Mouse (Mus musculus): Measurements from ENCODE around the gene Wrb. TPM values are rescaled to one million over a fixed set of nuclear protein-coding genes. Genes with fewer than 3 reads are reported as not detected.
A peak's percentile ranks its signal among the peaks of the same experiment; 100 is the strongest.
"Not testable (repeated sequence)": the region's sequence is repeated elsewhere in the genome, so short reads cannot be mapped to it uniquely, and the experiment has no call there.

Wrb gene
- total RNA-seq (2015) = 4.4 and 5.5 TPM in 2 replicates
- 6.0 and 7.1 TPM in 2 replicates for total RNA-seq (2017)

- ATAC-seq (ENCODE audit: poor library complexity, severe bottlenecking) = peak; percentile 95
Measured at GRCm38 (mm10) chr16:96145110-96145800, at the start of gene Wrb. Gene Wrb (plus strand): TSS chr16:96145407.

DNA sequence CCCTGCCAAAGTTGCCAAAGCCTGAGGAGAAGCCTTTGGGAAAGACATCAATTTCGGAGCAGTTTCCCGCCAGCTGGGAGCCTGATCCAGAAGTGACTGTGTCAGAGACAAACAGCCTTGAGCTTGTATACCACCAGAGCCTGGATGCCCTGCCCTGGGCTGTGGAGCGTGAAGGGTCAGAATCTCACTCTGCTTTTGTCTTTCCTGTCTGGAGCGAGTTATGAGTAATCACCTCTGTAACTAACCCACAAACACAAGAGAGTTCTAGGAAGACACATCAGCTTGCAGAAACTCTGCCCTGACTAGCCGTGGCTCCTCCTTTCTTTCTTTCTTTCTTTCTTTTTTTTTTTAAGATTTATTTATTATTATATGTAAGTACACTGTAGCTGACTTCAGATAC, 49.2 kb upstream of the Wrb start:
- no peak for ATAC-seq (ENCODE audit: poor library complexity, severe bottlenecking)

- ATAC-seq (ENCODE audit: poor library complexity, severe bottlenecking) = not testable (repeated sequence)
Measured at GRCm38 (mm10) chr16:96097811-96098210, 47.4 kb upstream of the Wrb start.

GRCm38 (mm10) chr16:96103036-96103435, 42.2 kb upstream of the Wrb start:
- peak; percentile 64 for ATAC-seq (ENCODE audit: poor library complexity, severe bottlenecking)

DNA sequence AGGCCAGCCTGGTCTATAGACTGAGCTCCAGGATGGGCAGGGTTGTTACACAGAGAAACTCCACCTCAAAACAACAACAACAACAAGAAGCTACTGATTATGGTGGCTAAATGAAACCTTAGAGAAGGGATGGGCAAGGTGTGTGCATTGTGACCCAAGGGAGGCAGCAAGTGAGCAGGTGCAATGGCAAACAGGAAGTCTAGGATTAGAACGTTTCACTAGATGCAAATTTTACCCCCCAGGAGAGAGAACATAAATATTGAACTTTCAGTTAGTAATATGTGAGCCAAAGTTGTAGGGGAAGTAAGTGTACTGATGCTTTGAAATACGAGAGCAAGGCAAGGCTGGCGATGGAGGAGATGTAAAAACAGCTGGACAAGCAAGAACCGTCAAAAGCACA, 35.5 kb upstream of the Wrb start:
- no peak for ATAC-seq (ENCODE audit: poor library complexity, severe bottlenecking)

- ATAC-seq (ENCODE audit: poor library complexity, severe bottlenecking) = peak; percentile 88
Measured at GRCm38 (mm10) chr16:96110655-96111345, 34.4 kb upstream of the Wrb start.

- no peak for ATAC-seq (ENCODE audit: poor library complexity, severe bottlenecking)
Measured at GRCm38 (mm10) chr16:96112769-96113168, 32.4 kb upstream of the Wrb start.

GRCm38 (mm10) chr16:96114729-96115128, 30.5 kb upstream of the Wrb start:
- 0 out of 2 replicates have a peak, but pooled peaks have one; percentile 31 for ATAC-seq (ENCODE audit: poor library complexity, severe bottlenecking)

- no peak for ATAC-seq (ENCODE audit: poor library complexity, severe bottlenecking)
Measured at GRCm38 (mm10) chr16:96120022-96120623, 25.1 kb upstream of the Wrb start.

DNA sequence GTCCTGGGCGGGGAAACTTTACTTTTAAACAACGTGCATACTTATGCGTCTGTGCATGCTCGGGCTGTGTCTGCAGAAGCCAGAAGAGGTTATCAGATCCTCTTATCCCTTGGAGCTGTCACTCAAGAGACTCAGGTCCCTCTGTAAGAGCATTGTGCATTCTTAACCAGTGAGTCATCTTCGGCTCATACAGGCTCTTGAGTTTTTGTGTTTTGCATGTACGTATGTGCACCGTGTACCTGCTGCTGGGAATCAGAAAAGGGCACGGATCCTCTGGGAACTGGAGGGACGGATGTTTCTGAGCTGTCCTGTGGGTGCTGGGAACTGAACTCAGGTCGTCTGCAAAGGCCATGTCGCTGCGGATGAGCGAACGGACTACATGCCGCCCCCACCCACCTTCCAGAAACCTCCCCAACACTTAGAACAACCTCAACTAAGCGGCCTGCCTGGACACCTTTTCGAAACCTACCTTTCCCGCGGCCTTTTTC, 18.5 kb upstream of the Wrb start:
- ATAC-seq (ENCODE audit: poor library complexity, severe bottlenecking) = no peak

DNA sequence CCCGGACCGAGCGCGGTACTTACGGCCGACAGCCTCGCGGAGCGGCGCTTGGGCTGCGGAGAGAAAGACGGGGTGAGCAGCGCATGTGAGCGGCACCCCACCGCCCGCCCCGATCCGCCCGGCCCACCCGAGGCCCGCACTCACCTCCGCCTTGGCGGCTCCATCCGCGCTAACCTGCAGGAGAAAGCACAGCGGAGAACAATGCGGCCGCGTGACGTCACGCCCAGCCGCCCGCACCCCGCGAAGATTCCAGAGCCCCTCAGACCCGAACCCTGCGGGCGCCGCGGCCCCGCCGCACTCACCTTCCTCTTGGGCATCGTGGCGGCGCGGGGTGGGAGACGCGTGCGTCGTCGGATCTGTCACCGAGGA, 17.9 kb upstream of the Wrb start:
- ATAC-seq (ENCODE audit: poor library complexity, severe bottlenecking) = peak; percentile 19

DNA sequence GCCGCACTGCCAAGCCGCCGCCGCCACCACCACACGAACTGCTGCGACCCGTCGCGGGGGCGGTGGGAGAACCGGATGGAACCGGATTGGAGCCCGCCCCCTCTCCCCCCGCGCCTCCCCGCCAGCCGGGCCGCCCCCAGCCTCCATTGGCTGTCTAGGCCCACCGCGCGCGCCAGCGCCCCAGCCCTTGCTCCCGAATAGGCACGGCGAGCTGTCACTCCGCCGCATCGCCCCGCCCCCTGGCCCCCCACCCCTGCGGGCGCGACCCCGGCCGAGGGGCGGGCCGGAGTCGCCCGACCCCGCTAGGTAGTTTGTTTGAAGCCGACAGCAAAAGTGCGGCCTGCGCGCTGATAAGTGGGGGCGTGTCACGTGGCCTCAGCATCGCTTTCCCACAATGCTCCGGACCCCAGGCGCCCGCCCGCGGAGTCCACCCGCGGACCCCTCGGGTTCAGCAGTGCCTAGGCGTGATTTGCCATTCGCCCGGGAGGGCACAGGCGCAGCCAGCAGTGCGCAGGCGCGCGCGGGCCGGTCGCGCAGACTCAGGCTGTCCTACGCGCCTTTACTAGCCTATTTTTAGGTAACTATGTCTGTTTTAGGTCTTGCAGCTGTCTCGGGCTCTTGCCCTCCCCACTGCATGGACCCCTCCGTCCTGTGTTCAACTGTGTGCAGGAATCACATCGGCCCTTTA, 17.4 kb upstream of the Wrb start, which contains the start of gene Hmgn1:
Gene Hmgn1, minus strand, starts transcription at position 73 of the 688 bp plus-strand sequence.
- peak; percentile 82 for ATAC-seq (ENCODE audit: poor library complexity, severe bottlenecking)

DNA sequence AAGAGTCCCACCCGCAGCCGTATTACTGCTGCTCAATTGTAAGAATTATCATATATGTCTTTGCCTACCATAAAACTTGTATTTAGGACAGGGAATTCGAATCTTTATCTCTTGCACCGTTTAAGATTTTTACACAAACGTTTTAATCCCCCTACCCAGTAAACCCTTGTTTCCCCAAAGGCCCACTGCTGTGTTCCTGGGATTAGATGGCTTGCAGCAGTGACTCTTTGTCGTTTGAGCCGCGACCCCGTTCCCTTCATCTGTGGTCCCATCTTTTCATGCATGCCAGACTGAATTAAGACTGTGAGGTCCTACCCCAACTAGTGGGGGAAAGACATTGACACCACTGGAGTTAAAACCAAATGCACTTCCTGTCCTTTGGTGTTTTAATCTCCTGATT, 16.7 kb upstream of the Wrb start:
- no peak for ATAC-seq (ENCODE audit: poor library complexity, severe bottlenecking)

- not testable (repeated sequence) for ATAC-seq (ENCODE audit: poor library complexity, severe bottlenecking)
Measured at GRCm38 (mm10) chr16:96144748-96145109, 478 bp upstream of the Wrb start.

GRCm38 (mm10) chr16:96145814-96146213, 607 bp downstream of the Wrb start:
- ATAC-seq (ENCODE audit: poor library complexity, severe bottlenecking) = no peak

DNA sequence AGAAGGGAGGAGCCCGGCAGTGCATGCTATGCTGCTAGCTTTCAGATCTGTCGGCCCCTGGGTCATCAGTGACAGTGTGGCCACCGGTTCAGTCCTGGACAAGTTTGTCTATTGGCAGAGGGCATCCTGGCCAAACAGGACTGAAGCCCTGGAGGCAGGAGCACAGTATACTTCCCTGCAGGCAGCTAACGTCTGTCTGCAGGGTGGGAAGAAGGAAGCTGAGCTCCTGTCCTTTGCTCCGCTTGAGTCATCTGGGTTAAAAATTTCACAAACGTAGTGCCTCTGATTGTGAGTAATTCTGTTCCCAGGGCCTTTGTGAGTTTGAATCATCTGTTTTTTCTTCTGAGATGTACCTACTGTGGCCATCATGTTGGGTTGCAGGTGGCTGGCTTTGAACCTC, 3.6 kb downstream of the Wrb start:
- ATAC-seq (ENCODE audit: poor library complexity, severe bottlenecking) = no peak

GRCm38 (mm10) chr16:96149311-96149710, 4.1 kb downstream of the Wrb start:
- no peak for ATAC-seq (ENCODE audit: poor library complexity, severe bottlenecking)

DNA sequence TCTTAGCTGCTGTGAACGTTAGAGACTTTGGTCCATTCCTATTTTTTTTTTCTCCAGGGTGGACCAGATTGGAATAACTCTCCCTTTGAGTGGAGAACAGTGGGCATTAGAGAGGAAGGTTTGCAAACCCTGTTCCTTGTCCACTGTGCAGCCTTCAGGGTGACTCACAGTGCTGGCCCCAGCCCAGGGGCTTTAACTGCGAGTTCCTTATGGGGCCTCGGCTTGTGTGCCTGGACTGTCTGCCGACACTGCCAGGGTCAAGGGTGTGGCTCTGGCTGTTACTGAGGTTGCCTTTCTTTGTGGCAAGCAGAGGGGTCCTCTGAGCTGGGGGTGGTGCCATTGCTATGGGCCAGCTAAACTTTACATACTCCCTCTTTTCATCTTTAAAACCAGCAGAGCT, 5.8 kb downstream of the Wrb start:
- no peak for ATAC-seq (ENCODE audit: poor library complexity, severe bottlenecking)

DNA sequence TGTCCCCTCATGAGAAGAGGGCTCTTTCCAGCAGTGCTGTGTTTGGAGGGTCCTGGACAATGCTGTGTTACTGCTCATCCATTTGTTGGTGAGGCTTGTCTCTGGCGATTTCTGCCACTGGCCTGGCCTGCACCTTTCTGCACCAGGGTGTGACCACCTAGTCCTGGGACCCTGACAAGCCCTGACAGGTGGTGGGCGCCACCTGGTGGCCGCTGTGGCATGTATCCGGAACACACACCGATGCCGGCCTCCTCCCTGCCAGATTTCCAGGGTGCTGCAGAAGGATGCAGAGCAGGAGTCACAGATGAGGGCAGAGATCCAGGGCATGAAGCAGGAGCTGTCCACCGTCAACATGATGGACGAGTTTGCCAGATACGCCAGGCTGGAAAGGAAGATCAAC, 6.3 kb downstream of the Wrb start:
- peak; percentile 82 for ATAC-seq (ENCODE audit: poor library complexity, severe bottlenecking)

DNA sequence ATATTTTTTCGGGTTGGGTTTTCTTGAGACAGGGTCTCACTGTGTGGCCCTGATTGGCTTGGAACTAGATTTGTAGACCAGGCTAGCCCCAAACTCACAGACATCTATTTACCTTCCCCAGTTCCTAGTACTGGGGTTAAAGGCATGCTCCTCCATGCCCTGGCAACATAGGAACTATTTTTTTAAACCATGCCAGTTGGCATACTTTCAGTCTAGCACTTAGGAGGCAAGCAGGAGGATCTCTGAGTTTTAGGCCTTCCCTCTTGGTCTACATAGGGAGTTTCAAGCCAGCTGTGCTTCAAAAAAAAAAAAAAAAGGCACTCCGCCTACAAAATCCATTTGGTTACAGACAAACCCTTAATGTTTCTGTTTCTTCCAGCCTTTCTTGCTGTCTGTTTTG, 9.3 kb downstream of the Wrb start:
- ATAC-seq (ENCODE audit: poor library complexity, severe bottlenecking) = no peak

- ATAC-seq (ENCODE audit: poor library complexity, severe bottlenecking) = no peak
Measured at GRCm38 (mm10) chr16:96156019-96156418, 10.8 kb downstream of the Wrb start.

All from megakaryocyte, adult 5-6 weeks (primary cell).